Mouse (Mus musculus) kidney, postnatal 14 days (tissue): ENCODE data around the gene Hist1h1b.
A peak's percentile ranks its signal among the peaks of the same experiment; 100 is the strongest.

ENCODE experiments used
- DNase-seq: peaks from one replicate; pipeline ENCODE4 v3.0.0; 2022; ENCODE audit warnings: mixed read lengths

Gene Hist1h1b

DNA sequence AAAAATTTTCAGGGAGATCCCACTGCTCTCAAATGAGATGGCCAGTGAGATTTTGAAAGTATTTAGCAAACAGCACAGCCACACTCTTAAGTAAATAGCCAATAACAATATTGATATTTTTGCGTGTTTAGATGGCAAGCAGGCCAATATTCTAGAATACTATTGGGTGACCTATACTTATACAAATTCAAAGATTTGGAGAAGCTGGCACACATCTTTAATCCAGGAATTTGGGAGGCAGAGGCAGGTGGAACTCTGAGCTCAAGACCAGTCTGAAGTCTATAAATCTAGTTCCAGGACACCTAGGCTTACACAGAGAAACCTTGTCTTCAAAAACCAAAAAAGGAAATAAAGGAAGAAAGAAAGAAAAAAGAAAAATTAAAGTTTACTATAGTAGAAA, 1.2 kb upstream of the Hist1h1b start:
- no peak for DNase-seq

- DNase-seq = no peak
Measured at GRCm38 (mm10) chr13:21781021-21781555, 663 bp upstream of the Hist1h1b start.

DNA sequence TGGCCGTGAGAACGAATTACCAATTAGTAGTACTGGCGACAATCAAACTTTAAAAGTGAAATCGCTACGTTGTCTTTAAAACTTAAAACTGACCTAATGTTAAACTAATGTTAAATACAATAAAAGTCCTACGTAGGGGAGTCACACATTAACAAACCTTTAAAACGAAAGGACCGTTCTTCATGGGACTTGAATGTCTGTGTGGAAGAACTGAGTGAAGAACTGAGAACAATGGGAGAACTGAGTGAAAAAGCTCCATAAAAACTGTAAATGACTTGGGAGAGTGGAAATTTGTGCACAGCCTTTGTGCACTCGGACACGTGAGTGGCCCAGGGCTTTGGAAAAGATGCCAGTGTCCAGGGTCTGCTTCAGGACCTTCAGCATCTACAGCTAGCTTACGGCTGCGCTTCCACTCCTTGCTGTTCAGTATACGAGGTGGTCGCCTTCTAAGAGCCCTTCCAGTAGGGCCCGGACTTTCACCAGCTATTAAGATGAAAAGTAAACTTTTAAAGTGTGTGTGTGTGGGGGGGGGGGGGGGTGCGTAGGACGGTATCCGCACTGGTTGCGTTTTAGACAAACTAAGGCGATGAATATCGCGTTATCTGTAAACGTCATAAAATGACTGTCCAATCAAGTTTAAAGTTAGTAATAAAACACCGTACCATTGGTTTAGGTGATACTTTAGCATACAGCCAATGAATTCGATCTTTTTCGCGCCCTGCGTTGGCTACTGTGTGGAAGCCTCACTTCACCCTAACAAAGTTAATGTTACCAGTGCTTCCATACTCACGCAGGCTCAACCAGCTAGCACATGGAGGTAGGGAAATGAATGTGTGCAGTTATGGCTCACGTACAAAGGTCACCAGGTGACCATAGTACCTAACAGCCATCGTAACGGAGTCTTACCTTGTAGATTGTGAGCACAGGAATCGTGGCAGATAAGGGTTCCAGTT, 1.3 kb downstream of the Hist1h1b start:
- peak; percentile 77 for DNase-seq

DNA sequence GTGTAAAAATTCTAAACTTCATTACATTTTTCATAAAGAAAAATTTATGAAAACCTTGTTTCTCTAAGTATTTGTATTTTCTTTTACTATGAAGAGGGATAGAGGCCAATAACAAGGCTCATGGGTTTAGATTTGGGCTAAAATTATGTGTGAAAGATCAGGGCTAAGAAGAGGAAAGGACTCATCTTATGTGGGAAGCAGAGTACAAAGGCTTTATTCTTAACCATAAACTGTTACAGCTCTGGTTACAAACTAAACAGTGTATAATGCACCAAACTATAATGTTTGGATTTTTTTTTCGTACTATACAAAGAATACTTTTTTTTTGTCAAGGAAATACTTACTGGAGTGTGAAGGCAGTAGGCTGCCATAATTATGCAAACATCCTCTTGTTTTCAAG, 24.7 kb downstream of the Hist1h1b start:
- no peak for DNase-seq

- peak; percentile 21 for DNase-seq
Measured at GRCm38 (mm10) chr13:21754294-21755001, 26.0 kb downstream of the Hist1h1b start.

DNA sequence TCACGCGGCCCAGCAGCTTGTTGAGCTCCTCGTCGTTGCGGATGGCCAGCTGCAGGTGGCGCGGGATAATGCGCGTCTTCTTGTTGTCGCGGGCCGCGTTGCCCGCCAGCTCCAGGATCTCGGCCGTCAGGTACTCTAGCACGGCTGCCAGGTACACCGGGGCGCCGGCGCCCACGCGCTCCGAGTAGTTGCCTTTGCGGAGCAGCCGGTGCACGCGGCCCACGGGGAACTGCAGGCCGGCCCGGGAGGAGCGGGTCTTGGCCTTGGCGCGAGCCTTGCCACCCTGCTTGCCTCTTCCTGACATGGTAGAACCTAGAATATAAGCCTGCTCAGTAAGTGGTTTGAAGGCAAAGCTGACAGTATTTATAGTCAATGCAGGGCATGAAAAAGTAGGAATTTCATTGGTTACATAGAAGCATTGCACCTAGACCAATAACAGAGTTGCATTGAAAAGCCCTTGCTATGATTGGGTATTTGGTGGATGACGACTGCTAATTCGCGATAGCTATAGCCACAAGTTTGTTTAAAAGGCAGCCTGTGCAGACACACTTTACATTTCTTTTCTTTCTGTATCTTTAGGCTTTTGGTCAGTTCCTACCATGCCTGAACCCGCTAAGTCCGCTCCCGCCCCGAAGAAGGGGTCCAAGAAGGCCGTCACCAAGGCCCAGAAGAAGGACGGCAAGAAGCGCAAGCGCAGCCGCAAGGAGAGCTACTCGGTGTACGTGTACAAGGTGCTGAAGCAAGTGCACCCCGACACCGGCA, 26.7 kb downstream of the Hist1h1b start, which contains the start of the genes Hist1h2ak and Hist1h2bn:
Gene Hist1h2ak, minus strand, starts transcription at position 304 of the 762 bp plus-strand sequence.
Gene Hist1h2bn, plus strand, starts transcription at position 600 of the 762 bp plus-strand sequence.
- DNase-seq = peak; percentile 84

GRCm38 (mm10) chr13:21753051-21753523, 27.3 kb downstream of the Hist1h1b start:
- no peak for DNase-seq

- no peak for DNase-seq
Measured at GRCm38 (mm10) chr13:21752356-21752755, 28.1 kb downstream of the Hist1h1b start.

GRCm38 (mm10) chr13:21751827-21752226, 28.6 kb downstream of the Hist1h1b start:
- DNase-seq = no peak

DNA sequence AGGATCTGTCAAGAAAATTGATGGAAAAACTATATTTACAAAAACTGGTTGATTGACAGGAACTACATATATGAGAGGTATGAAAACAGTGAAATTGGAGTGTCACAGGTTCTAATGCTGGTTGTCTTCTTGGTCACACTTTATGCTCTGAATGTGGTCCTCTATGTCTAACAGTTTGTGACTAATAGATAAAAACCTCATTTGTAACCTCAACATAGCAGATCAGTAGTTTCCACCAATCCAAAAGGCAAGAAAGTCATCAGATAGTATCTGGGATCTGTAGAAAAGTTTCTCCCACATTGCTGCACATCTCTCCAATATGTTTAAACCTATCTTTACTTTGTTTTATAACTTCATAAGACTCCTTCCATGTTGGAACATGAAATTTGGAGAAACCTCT, 29.0 kb downstream of the Hist1h1b start:
- DNase-seq = no peak

DNA sequence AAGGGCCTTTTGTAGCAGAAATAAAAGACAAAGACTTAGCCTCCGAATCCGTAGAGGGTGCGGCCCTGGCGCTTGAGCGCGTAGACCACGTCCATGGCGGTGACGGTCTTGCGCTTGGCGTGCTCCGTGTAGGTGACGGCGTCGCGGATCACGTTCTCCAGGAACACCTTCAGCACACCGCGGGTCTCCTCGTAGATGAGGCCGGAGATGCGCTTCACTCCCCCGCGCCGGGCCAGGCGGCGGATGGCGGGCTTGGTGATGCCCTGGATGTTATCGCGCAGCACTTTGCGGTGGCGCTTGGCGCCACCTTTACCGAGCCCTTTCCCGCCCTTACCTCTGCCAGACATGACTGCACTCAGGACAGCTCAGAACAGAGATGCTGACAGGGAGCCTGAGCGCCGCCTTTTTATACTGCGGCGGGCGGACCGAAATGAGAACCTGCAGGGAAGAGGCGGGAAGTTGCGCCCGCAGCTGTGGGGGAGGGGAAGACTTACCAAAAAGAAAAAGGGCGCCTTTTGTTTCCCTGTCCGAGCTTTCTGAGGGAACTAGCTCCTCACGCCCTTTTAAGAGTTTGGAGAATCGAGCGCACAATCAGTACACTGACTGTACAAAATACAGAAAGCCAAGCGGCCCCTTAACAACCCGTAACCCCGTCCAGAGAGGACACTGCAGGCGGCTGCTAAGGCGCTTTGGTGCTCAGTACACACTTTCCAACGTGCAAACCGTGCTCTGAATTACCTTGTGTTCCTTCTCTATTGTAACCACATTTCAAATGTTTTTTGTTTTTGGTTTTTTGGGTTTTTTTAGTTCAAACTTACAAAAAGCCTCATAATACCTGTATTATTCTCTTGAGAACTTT, 30.0 kb downstream of the Hist1h1b start, which contains the start of gene Hist1h4k:
Gene Hist1h4k, minus strand, starts transcription at position 347 of the 859 bp plus-strand sequence.
- DNase-seq = peak; percentile 89

DNA sequence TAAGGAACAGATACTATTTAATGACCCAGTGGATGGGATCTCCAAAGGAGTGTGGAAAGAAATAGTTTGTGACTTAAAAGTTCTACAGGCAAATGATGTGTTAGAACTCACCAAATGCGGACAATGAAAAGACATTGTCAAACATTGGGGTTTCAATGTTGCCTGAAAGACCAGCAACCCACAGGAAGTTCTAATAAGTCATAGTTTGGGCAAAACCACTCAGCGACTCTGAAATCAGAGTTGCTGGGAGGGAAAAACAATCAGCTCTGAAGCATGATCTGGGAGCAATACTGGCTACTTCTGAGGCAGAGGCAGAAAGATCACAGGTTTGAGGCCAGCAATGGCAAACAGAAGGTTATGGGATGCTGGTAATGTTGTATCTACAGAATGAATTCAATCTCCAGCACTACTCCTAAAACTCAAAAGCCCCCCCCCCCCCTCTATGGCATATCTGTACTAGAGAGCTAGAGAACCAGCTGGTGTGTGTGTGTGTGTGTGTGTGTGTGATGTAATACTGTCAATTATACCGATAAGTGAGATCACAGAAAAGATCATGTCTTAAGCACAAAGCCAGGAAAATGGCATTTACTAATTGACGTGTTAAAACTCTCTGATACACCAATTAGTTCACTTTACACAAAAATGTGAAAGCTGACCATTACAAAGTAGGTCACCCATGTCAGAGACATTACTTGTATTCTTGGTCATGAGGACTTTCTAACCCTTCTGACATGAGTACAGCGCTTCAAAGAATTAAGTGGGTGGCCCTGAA, 30.9 kb downstream of the Hist1h1b start:
- no peak for DNase-seq

- no peak for DNase-seq
Measured at GRCm38 (mm10) chr13:21745006-21745405, 35.4 kb downstream of the Hist1h1b start.

- peak; percentile 72 for DNase-seq
Measured at GRCm38 (mm10) chr13:21734906-21735767, 45.3 kb downstream of the Hist1h1b start, which contains the start of gene Hist1h4j. Hist1h4j (plus strand) TSS chr13:21735064.

GRCm38 (mm10) chr13:21734010-21734905, 46.2 kb downstream of the Hist1h1b start:
- peak; percentile 86 for DNase-seq

GRCm38 (mm10) chr13:21733466-21733865, 47.0 kb downstream of the Hist1h1b start:
- DNase-seq = no peak
